In the genomic region with DNA sequence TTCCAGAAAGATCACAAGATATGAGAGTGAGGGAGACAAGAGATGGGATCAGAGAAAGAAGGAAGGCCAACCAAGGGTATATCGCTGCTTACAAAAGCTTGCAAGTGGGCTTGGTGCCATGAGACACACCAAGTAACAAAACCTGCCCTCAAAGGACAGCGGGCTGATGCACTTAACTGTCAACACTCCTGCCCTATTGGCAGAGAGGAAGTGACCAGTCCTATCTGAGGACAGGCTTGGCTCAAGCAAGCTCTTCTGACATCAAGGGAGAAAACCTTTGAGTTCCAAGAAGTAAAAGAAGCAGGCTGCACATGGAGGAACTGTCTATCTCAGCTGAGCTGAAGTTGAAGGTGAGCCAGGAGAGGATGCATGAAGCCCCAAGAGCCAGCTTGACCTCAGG, we compare ENCODE assay signal across 20 mouse cellular contexts.
DNase-seq lines count a peak whose midpoint lies in the region; ATAC-seq lines count a peak whose summit lies in the region.
"Had no signal": no experiment of that assay in that cellular context is flagged by ENCODE, and none has a peak within 500 bp of the region (broad histone marks: within the 10 kb centered on the region; RNA-seq: fewer than 3 reads in every experiment).

No protein-coding gene starts in this region.

- H3K9ac ChIP-seq in heart, embryonic 12.5 days = no peak overlapping the region
- H3K9ac ChIP-seq in hindbrain, embryonic 12.5 days = no peak overlapping the region
- H3K9ac ChIP-seq in forebrain, embryonic 15.5 days (replicated peaks) = no peak overlapping the region
- H3K9ac ChIP-seq: embryonic facial prominence, embryonic 13.5 days; forebrain, embryonic 12.5 days; forebrain, postnatal 0 days; heart, embryonic 13.5 days; hindbrain, embryonic 13.5 days; intestine, embryonic 15.5 days; kidney, embryonic 15.5 days had no signal

- no peaks in the 10 kb centered on the region for H3K9me3 ChIP-seq in heart, embryonic 12.5 days (replicated peaks)
- no peaks in the 10 kb centered on the region for H3K9me3 ChIP-seq in heart, embryonic 10.5 days
- H3K9me3 ChIP-seq in hindbrain, embryonic 12.5 days (replicated peaks) = no peaks in the 10 kb centered on the region
- H3K9me3 ChIP-seq in forebrain, embryonic 15.5 days = no peaks in the 10 kb centered on the region
- H3K9me3 ChIP-seq: embryonic facial prominence, embryonic 13.5 days; forebrain, embryonic 12.5 days; heart, embryonic 13.5 days; hindbrain, embryonic 13.5 days; intestine, embryonic 15.5 days; kidney, embryonic 15.5 days had no signal

- H3K36me3 ChIP-seq in heart, embryonic 12.5 days = no peaks in the 10 kb centered on the region
- H3K36me3 ChIP-seq in heart, embryonic 10.5 days = no peaks in the 10 kb centered on the region
- no peaks in the 10 kb centered on the region for H3K36me3 ChIP-seq in hindbrain, embryonic 12.5 days
- H3K36me3 ChIP-seq in forebrain, embryonic 15.5 days = no peaks in the 10 kb centered on the region
- H3K36me3 ChIP-seq: embryonic facial prominence, embryonic 13.5 days; forebrain, embryonic 12.5 days; heart, embryonic 13.5 days; hindbrain, embryonic 13.5 days; intestine, embryonic 15.5 days; kidney, embryonic 15.5 days had no signal

- no peak for ATAC-seq in heart, embryonic 12.5 days (ENCODE audit: insufficient number of reproducible peaks, low FRiP score)
- no peak for ATAC-seq in hindbrain, embryonic 12.5 days (ENCODE audit: low FRiP score)
- no peak for ATAC-seq in forebrain, embryonic 15.5 days (replicated peaks)
- ATAC-seq: forebrain, postnatal 0 days had no signal

- no peaks in the 10 kb centered on the region for H3K27me3 ChIP-seq in heart, embryonic 12.5 days (replicated peaks)
- no peaks in the 10 kb centered on the region for H3K27me3 ChIP-seq in heart, embryonic 10.5 days (ENCODE audit: insufficient read depth, poor library complexity, severe bottlenecking)
- no peaks in the 10 kb centered on the region for H3K27me3 ChIP-seq in hindbrain, embryonic 12.5 days
- no peaks in the 10 kb centered on the region for H3K27me3 ChIP-seq in forebrain, embryonic 15.5 days
- H3K27me3 ChIP-seq: embryonic facial prominence, embryonic 13.5 days; forebrain, embryonic 12.5 days; heart, embryonic 13.5 days; hindbrain, embryonic 13.5 days; intestine, embryonic 15.5 days; kidney, embryonic 15.5 days had no signal

- H3K4me3 ChIP-seq in heart, embryonic 12.5 days = no peak overlapping the region
- H3K4me3 ChIP-seq in heart, embryonic 10.5 days = no peak overlapping the region
- no peak overlapping the region for H3K4me3 ChIP-seq in hindbrain, embryonic 12.5 days
- H3K4me3 ChIP-seq in forebrain, embryonic 15.5 days = no peak overlapping the region
- H3K4me3 ChIP-seq: embryonic facial prominence, embryonic 13.5 days; forebrain, embryonic 12.5 days; heart, embryonic 13.5 days; hindbrain, embryonic 13.5 days; intestine, embryonic 15.5 days; kidney, embryonic 15.5 days had no signal

- DNase-seq in gastrocnemius, adult 18-20 months (ENCODE audit: low spot score) = peak; percentile 24
- no peak for DNase-seq in gastrocnemius, postnatal 36 days
- peak; percentile 34 to 39 for DNase-seq in heart, adult 18-20 months
- DNase-seq in heart, embryonic 10.5 days (ENCODE audit: low spot score) = no peak
- peak; percentile 14 for DNase-seq in heart, postnatal 25 days (ENCODE audit: low spot score)
- DNase-seq: adrenal gland, postnatal 10 days; cerebellum, adult 11-12 months; cerebellum, adult 9-11 months; cerebellum, postnatal 36 days; forebrain, postnatal 0 days; gastrocnemius, postnatal 10 days had no signal

- 68% methylated on average over 2 of the region's 2 CpGs for WGBS in heart, embryonic 12.5 days
- WGBS in heart, embryonic 10.5 days = 73% methylated on average over 2 of the region's 2 CpGs
- 98% methylated on average over 2 of the region's 2 CpGs for WGBS in hindbrain, embryonic 12.5 days
- whole genome bisulfite sequencing in forebrain, embryonic 15.5 days = 93% methylated on average over 2 of the region's 2 CpGs

- intact Hi-C loops in gastrocnemius, postnatal 36 days (cut with DNase I) = no loop called here
- intact Hi-C loops in heart, postnatal 25 days (cut with DNase I) = no loop called here

- H3K27ac ChIP-seq in heart, embryonic 12.5 days (ENCODE audit: poor library complexity, severe bottlenecking) = no peak overlapping the region
- H3K27ac ChIP-seq in heart, embryonic 10.5 days = peak overlapping the region; percentile 9; the same call in 1 of the 2 replicates
- H3K27ac ChIP-seq in hindbrain, embryonic 12.5 days = no peak overlapping the region
- H3K27ac ChIP-seq in forebrain, embryonic 15.5 days (replicated peaks) = no peak overlapping the region
- H3K27ac ChIP-seq: embryonic facial prominence, embryonic 13.5 days; forebrain, embryonic 12.5 days; heart, embryonic 13.5 days; hindbrain, embryonic 13.5 days; kidney, embryonic 15.5 days had no signal

- H3K4me2 ChIP-seq in heart, embryonic 12.5 days = no peak overlapping the region
- no peak overlapping the region for H3K4me2 ChIP-seq in hindbrain, embryonic 12.5 days (replicated peaks)
- H3K4me2 ChIP-seq in forebrain, embryonic 15.5 days (replicated peaks) = no peak overlapping the region
- H3K4me2 ChIP-seq: embryonic facial prominence, embryonic 13.5 days; forebrain, embryonic 12.5 days; heart, embryonic 13.5 days; hindbrain, embryonic 13.5 days; intestine, embryonic 15.5 days; kidney, embryonic 15.5 days had no signal

- peaks cover 23% of the 10 kb centered on the region for H3K4me1 ChIP-seq in heart, embryonic 12.5 days (replicated peaks)
- peaks cover 8% of the 10 kb centered on the region; the same call in 1 of the 2 replicates for H3K4me1 ChIP-seq in heart, embryonic 10.5 days
- no peaks in the 10 kb centered on the region for H3K4me1 ChIP-seq in hindbrain, embryonic 12.5 days
- no peaks in the 10 kb centered on the region for H3K4me1 ChIP-seq in forebrain, embryonic 15.5 days
- H3K4me1 ChIP-seq: embryonic facial prominence, embryonic 13.5 days; forebrain, embryonic 12.5 days; hindbrain, embryonic 13.5 days had no signal

Comparison
In these comparisons a context has a peak if more than half of its experiments do, and no peak if none do; other contexts are left out.
1. DNase-seq: peak in gastrocnemius, adult 18-20 months (single experiment), heart, adult 18-20 months (2 of 2) and heart, postnatal 25 days (single experiment); none in gastrocnemius, postnatal 36 days (0 of 2) and heart, embryonic 10.5 days (single experiment).